Mouse (Mus musculus) liver, adult 2 months (tissue): ENCODE measurements around the gene Plcl2. TPM values are rescaled to one million over a fixed set of nuclear protein-coding genes. Genes with fewer than 3 reads are reported as not detected.

Source experiments
- DNase-seq: peaks from one replicate; pipeline ENCODE4 v3.0.0-alpha.2; 2011; ENCODE audit warnings: low read depth, low spot score; ENCODE audit errors: extremely low read depth
- H3K27ac ChIP-seq: fragments of 200-500 bp; replicated peaks from 2 replicates; pipeline ENCODE4 v1.5.1; 2012; ENCODE audit warnings: low read depth, mild to moderate bottlenecking, control low read depth, inconsistent platforms, low read length; ENCODE audit not compliant: insufficient read depth
- H3K27me3 ChIP-seq: fragments of 200-500 bp; 2 replicates; pipeline ENCODE4 v1.6.1; 2012; ENCODE audit warnings: mild to moderate bottlenecking, moderate library complexity, low read length, inconsistent platforms; ENCODE audit not compliant: control insufficient read depth, insufficient read depth
- H3K36me3 ChIP-seq: fragments of 200-500 bp; 2 replicates; pipeline ENCODE4 v1.6.1; 2012; ENCODE audit warnings: low read length, inconsistent platforms; ENCODE audit not compliant: control insufficient read depth, insufficient read depth
- H3K4me1 ChIP-seq: fragments of 200-500 bp; 2 replicates; pipeline ENCODE4 v1.6.1; 2011; ENCODE audit warnings: low read length; ENCODE audit not compliant: control insufficient read depth, insufficient read depth
- H3K4me3 ChIP-seq: fragments of 200-500 bp; 2 replicates; pipeline ENCODE4 v1.5.1; 2011; ENCODE audit warnings: low read depth, mild to moderate bottlenecking, control low read depth, low read length, moderate library complexity; ENCODE audit not compliant: insufficient read depth
- H3K79me2 ChIP-seq: fragments of 200-500 bp; 2 replicates; pipeline ENCODE4 v1.6.1; 2012; ENCODE audit warnings: inconsistent platforms, mild to moderate bottlenecking, low read length, moderate library complexity; ENCODE audit not compliant: control insufficient read depth, insufficient read depth
- H3K9ac ChIP-seq: fragments of 200-500 bp; 2 replicates; pipeline ENCODE4 v1.6.1; 2012; ENCODE audit warnings: low read depth, mild to moderate bottlenecking, control low read depth, inconsistent platforms, low read length
- CTCF ChIP-seq: fragments of 200-500 bp; IDR thresholded peaks from 2 replicates; pipeline ENCODE4 v1.5.1; 2011; ENCODE audit warnings: low read depth, low read length, control low read depth
- POLR2A ChIP-seq: fragments of 200-500 bp; IDR thresholded peaks from 2 replicates; pipeline ENCODE4 v1.6.1; 2011; ENCODE audit warnings: low read length, control low read depth; ENCODE audit not compliant: insufficient read depth; ENCODE audit errors: extremely low read depth
- WGBS: fragments of 180-500 bp; shearing (Covaris S2); methylation state at CpG from one replicate; pipeline ENCODE4 v1.1.7; 2018; 5-methylcytosine and 5-hydroxymethylcytosine counted together
- polyA plus RNA-seq: library from polyadenylated mRNA; depleted of rRNA; stranded (reverse); fragments of >200 nt; gene quantifications from 2 replicates; pipeline ENCODE4 v1.2.3, GENCODE M21; 2012
- total RNA-seq: library from RNA; depleted of rRNA; stranded (reverse); fragments of >200 nt; gene quantifications from 2 replicates; pipeline ENCODE4 v1.2.3, GENCODE M21; 2014

Gene Plcl2
- total and polyA plus RNA-seq, 2 experiments, result 4.2 to 12.4 TPM

- Histone ChIP-seq H3K27me3 (no peaks in the 10 kb centered on the region), H3K79me2 (no peaks in the 10 kb centered on the region), H3K9ac (peak overlapping the region; percentile 47), H3K27ac (peak overlapping the region; percentile 74), H3K36me3 (no peaks in the 10 kb centered on the region), H3K4me1 (no peaks in the 10 kb centered on the region), H3K4me3 (peak overlapping the region; percentile 39)
- peak; percentile 85 for DNase-seq
- TF ChIP-seq CTCF, result no peak
- no peak for TF ChIP-seq POLR2A
- WGBS, result 14% methylated on average over 16 of the region's 16 CpGs
These were observed 38.6 kb upstream of the Plcl2 start for GRCm38 (mm10) chr17:50470432-50471078.

GRCm38 (mm10) chr17:50471230-50471629 lies 38.0 kb upstream of the Plcl2 start:
- Histone ChIP-seq H3K36me3 (no peaks in the 10 kb centered on the region), H3K27ac (no peak overlapping the region), H3K4me1 (no peaks in the 10 kb centered on the region), H3K27me3 (no peaks in the 10 kb centered on the region), H3K4me3 (no peak overlapping the region), H3K79me2 (no peaks in the 10 kb centered on the region), H3K9ac (no peak overlapping the region)
- DNase-seq, result peak; percentile 34
- WGBS, result 65% methylated on average over 3 of the region's 3 CpGs
- TF ChIP-seq POLR2A (no peak), CTCF (no peak)

GRCm38 (mm10) chr17:50477277-50477676 lies 31.9 kb upstream of the Plcl2 start:
- Histone ChIP-seq H3K4me1 (no peaks in the 10 kb centered on the region), H3K27me3 (no peaks in the 10 kb centered on the region), H3K36me3 (no peaks in the 10 kb centered on the region), H3K9ac (no peak overlapping the region), H3K79me2 (no peaks in the 10 kb centered on the region), H3K27ac (no peak overlapping the region), H3K4me3 (no peak overlapping the region)
- WGBS, result 92% methylated on average over 4 of the region's 4 CpGs
- DNase-seq, result no peak
- TF ChIP-seq CTCF (no peak), POLR2A (no peak)

GRCm38 (mm10) chr17:50480867-50481266 lies 28.3 kb upstream of the Plcl2 start:
- TF ChIP-seq CTCF (no peak), POLR2A (no peak)
- no peak for DNase-seq
- Histone ChIP-seq H3K4me1 (no peaks in the 10 kb centered on the region), H3K27ac (no peak overlapping the region), H3K4me3 (no peak overlapping the region), H3K79me2 (no peaks in the 10 kb centered on the region), H3K9ac (no peak overlapping the region), H3K27me3 (no peaks in the 10 kb centered on the region), H3K36me3 (no peaks in the 10 kb centered on the region)
- WGBS, result 60% methylated on average over 7 of the region's 7 CpGs

- 83% methylated on average over 7 of the region's 7 CpGs for WGBS
- H3K9ac ChIP-seq, result no peak overlapping the region
These were observed 25.5 kb upstream of the Plcl2 start for GRCm38 (mm10) chr17:50483700-50484099.

GRCm38 (mm10) chr17:50484981-50485380 lies 24.2 kb upstream of the Plcl2 start:
- Histone ChIP-seq H3K36me3 (no peaks in the 10 kb centered on the region), H3K79me2 (no peaks in the 10 kb centered on the region), H3K27me3 (no peaks in the 10 kb centered on the region), H3K27ac (no peak overlapping the region), H3K4me3 (no peak overlapping the region), H3K9ac (no peak overlapping the region), H3K4me1 (peaks cover 2% of the 10 kb centered on the region; the same call in 1 of the 2 replicates)
- WGBS, result 80% methylated on average over 5 of the region's 5 CpGs
- TF ChIP-seq CTCF (no peak), POLR2A (no peak)
- no peak for DNase-seq

More at GRCm38 (mm10) chr17:50483700-50484099, 25.5 kb upstream of the Plcl2 start:
- Histone ChIP-seq H3K27me3 (no peaks in the 10 kb centered on the region), H3K4me1 (peaks cover 2% of the 10 kb centered on the region; the same call in 1 of the 2 replicates), H3K27ac (no peak overlapping the region), H3K4me3 (no peak overlapping the region), H3K36me3 (no peaks in the 10 kb centered on the region), H3K79me2 (no peaks in the 10 kb centered on the region)
- no peak for DNase-seq
- TF ChIP-seq POLR2A (no peak), CTCF (no peak)
